Mouse (Mus musculus): ENCODE results near the gene Reep6.

The Reep6 gene

DNA sequence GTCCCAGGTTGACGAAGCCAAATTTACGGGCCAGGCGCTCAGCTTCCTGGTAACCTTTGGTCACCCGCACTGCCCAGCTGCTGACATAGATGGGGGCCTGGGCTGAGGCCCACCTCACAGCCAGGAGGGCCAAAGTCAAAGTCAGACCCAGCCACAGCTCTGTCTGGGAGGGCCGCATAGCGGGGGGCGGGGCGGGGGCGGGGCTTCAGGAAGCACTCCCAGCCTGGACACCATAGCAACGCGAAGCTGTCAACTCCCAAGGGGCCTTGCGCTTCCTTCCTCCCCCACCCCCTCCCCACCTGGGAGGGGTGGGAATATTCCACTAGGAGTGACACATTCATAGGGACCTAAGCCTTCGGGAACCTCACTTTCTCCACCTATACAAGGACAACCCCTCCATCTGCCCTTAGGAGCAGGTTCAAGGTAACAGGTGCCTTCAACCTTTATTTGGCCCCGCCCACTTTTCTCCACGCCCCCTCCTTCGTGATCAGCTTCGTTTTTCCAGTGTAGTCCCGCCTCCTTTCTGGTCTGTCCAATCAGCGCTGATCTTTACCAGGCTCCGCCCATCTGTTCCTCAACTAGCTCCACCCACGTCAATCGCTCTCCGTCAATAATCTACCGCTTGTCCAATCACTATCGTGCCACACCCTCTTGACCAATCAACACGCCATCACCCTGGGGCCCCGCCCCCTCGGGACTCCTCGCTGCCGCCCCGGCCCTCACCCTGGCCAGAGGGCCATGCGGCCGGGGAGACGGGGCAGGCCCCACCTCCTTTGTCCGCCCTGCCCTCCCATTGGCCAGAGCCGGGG is at the start of gene Reep6, which contains the start of gene Pcsk4:
TSS of gene Reep6 (plus strand) at position 681 of the 809 bp plus-strand sequence.
TSS of gene Pcsk4 (minus strand) at position 226 of the 809 bp plus-strand sequence.
- no peaks in the 10 kb centered on the region for H3K27me3 ChIP-seq (ENCODE audit: control insufficient read depth, insufficient read depth, low read length, poor library complexity, severe bottlenecking)
- peak; percentile 96 for DNase-seq (ENCODE audit: low read depth, low spot score)
- H3K36me3 ChIP-seq (ENCODE audit: control insufficient read depth, insufficient read depth, low read length, poor library complexity, severe bottlenecking), result no peaks in the 10 kb centered on the region

GRCm38 (mm10) chr10:80281304-80281703 is 48.4 kb upstream of the Reep6 start:
- no peaks in the 10 kb centered on the region for H3K27me3 ChIP-seq (ENCODE audit: control insufficient read depth, insufficient read depth, low read length, poor library complexity, severe bottlenecking)
- DNase-seq (ENCODE audit: low read depth, low spot score), result no peak
- H3K36me3 ChIP-seq (ENCODE audit: control insufficient read depth, insufficient read depth, low read length, poor library complexity, severe bottlenecking), result peaks cover 14% of the 10 kb centered on the region

GRCm38 (mm10) chr10:80281921-80282371 is 47.8 kb upstream of the Reep6 start:
- no peak for DNase-seq (ENCODE audit: low read depth, low spot score)
- no peaks in the 10 kb centered on the region for H3K27me3 ChIP-seq (ENCODE audit: control insufficient read depth, insufficient read depth, low read length, poor library complexity, severe bottlenecking)
- H3K36me3 ChIP-seq (ENCODE audit: control insufficient read depth, insufficient read depth, low read length, poor library complexity, severe bottlenecking), result peaks cover 14% of the 10 kb centered on the region

GRCm38 (mm10) chr10:80282481-80283441 is 47.0 kb upstream of the Reep6 start:
- DNase-seq (ENCODE audit: low read depth, low spot score), result no peak
- H3K27me3 ChIP-seq (ENCODE audit: control insufficient read depth, insufficient read depth, low read length, poor library complexity, severe bottlenecking), result no peaks in the 10 kb centered on the region
- peaks cover 8% of the 10 kb centered on the region for H3K36me3 ChIP-seq (ENCODE audit: control insufficient read depth, insufficient read depth, low read length, poor library complexity, severe bottlenecking)

DNA sequence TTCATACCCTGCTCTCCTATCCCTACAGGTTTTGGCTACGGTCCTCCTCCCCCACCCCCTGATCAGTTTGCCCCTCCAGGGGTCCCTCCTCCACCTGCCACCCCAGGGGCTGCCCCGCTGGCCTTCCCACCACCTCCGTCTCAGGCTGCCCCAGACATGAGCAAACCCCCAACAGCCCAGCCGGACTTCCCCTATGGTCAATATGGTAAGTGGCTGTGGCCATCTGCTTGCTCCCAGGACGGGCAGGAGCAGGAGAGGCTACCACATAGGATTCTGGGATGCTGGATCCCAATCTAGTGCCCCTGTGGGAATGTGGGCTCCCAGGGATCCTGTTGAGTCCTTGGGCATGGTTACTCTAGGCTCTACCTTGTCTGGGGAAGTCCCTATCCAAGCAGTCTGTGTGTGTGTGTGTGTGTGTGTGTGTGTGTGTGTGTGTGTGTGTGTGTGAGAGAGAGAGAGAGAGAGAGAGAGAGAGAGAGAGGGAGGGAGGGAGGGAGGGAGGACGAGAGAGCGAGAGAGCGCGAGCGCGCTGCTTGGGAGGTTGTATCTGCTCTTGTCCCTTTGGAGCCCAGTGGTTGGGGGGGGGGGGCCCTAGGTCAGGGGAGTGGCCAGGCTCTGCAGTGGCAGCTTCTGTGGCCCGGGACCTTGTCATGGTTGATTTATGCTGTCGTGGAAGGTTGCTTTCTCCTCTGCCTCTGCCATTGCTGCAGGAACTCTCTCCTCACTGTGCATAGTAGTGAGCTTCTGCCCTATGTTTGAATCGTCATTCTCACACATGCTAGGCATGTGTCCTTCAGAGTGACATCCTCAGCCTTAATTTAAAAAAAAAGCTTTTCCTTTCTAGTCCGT is 44.3 kb upstream of the Reep6 start:
- Histone ChIP-seq H3K27me3 (ENCODE audit: control insufficient read depth, insufficient read depth, low read length, poor library complexity, severe bottlenecking) (no peaks in the 10 kb centered on the region), H3K36me3 (ENCODE audit: control insufficient read depth, insufficient read depth, low read length, poor library complexity, severe bottlenecking) (peaks cover 6% of the 10 kb centered on the region)
- no peak for DNase-seq (ENCODE audit: low read depth, low spot score)

- H3K36me3 ChIP-seq (ENCODE audit: control insufficient read depth, insufficient read depth, low read length, poor library complexity, severe bottlenecking), result peaks cover 6% of the 10 kb centered on the region; the same call in 1 of the 2 replicates
- no peaks in the 10 kb centered on the region for H3K27me3 ChIP-seq (ENCODE audit: control insufficient read depth, insufficient read depth, low read length, poor library complexity, severe bottlenecking)
- DNase-seq (ENCODE audit: low read depth, low spot score), result no peak
Observed at GRCm38 (mm10) chr10:80288097-80288496, 41.7 kb upstream of the Reep6 start.

GRCm38 (mm10) chr10:80288657-80289056 is 41.1 kb upstream of the Reep6 start:
- no peak for DNase-seq (ENCODE audit: low read depth, low spot score)
- peaks cover 9% of the 10 kb centered on the region; the same call in 1 of the 2 replicates for H3K36me3 ChIP-seq (ENCODE audit: control insufficient read depth, insufficient read depth, low read length, poor library complexity, severe bottlenecking)

GRCm38 (mm10) chr10:80292251-80293146 is 37.3 kb upstream of the Reep6 start, which contains the start of gene Rps15:
Gene Rps15, plus strand, starts transcription at chr10:80292453.
- peaks cover 10% of the 10 kb centered on the region for H3K36me3 ChIP-seq (ENCODE audit: control insufficient read depth, insufficient read depth, low read length, poor library complexity, severe bottlenecking)
- H3K27me3 ChIP-seq (ENCODE audit: control insufficient read depth, insufficient read depth, low read length, poor library complexity, severe bottlenecking), result no peaks in the 10 kb centered on the region
- DNase-seq (ENCODE audit: low read depth, low spot score), result peak; percentile 98

More at GRCm38 (mm10) chr10:80288657-80289056, 41.1 kb upstream of the Reep6 start:
- no peaks in the 10 kb centered on the region for H3K27me3 ChIP-seq (ENCODE audit: control insufficient read depth, insufficient read depth, low read length, poor library complexity, severe bottlenecking)

DNA sequence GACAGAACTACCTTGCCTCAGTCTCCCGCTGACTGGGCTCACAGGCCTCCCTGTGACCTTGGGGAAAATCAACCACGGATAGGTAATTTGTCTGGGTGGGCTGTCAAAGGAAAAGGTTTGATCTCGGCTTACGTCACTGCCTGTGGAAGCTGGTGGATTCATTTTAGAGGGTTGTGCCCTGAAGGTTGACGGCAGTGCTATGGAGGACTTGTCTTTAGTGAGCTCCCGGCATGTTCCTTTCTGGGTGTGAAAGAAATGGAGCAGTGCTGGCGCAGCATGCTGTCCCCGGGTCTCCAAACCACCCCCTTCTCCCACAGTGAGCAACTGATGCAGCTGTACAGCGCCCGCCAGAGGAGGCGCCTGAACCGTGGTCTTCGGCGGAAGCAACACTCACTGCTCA is 36.4 kb upstream of the Reep6 start:
- Histone ChIP-seq H3K27me3 (ENCODE audit: control insufficient read depth, insufficient read depth, low read length, poor library complexity, severe bottlenecking) (no peaks in the 10 kb centered on the region), H3K36me3 (ENCODE audit: control insufficient read depth, insufficient read depth, low read length, poor library complexity, severe bottlenecking) (peaks cover 10% of the 10 kb centered on the region)
- no peak for DNase-seq (ENCODE audit: low read depth, low spot score)

- Histone ChIP-seq H3K27me3 (ENCODE audit: control insufficient read depth, insufficient read depth, low read length, poor library complexity, severe bottlenecking) (no peaks in the 10 kb centered on the region), H3K36me3 (ENCODE audit: control insufficient read depth, insufficient read depth, low read length, poor library complexity, severe bottlenecking) (peaks cover 10% of the 10 kb centered on the region)
- no peak for DNase-seq (ENCODE audit: low read depth, low spot score)
Observed at GRCm38 (mm10) chr10:80294311-80294710, 35.4 kb upstream of the Reep6 start.

DNA sequence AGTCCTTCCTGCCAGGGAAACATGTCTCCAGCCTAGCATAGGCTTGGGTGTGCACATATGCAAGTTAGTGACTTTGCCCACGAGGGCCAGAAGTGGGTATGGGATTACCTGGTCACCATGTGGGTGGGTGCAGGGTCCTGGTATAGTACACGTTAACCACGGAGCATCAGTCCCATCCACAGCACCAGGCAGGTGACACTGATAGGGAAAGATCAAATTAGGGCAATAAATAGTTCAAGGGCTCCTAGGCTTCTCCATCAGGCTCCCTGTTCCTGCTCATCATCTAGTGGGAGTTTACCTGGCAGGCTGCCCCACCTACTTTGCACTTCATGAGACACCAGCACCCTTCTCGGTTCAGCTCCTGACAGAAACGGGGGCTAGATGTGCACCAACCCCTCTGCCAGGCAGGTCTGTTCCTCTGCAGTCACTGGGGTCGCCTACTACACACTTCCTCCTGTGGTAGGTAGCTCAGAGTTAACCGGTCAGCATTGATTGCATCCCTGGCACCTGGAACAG is 34.9 kb upstream of the Reep6 start:
- peaks cover 10% of the 10 kb centered on the region for H3K36me3 ChIP-seq (ENCODE audit: control insufficient read depth, insufficient read depth, low read length, poor library complexity, severe bottlenecking)
- DNase-seq (ENCODE audit: low read depth, low spot score), result no peak
- H3K27me3 ChIP-seq (ENCODE audit: control insufficient read depth, insufficient read depth, low read length, poor library complexity, severe bottlenecking), result no peaks in the 10 kb centered on the region

DNA sequence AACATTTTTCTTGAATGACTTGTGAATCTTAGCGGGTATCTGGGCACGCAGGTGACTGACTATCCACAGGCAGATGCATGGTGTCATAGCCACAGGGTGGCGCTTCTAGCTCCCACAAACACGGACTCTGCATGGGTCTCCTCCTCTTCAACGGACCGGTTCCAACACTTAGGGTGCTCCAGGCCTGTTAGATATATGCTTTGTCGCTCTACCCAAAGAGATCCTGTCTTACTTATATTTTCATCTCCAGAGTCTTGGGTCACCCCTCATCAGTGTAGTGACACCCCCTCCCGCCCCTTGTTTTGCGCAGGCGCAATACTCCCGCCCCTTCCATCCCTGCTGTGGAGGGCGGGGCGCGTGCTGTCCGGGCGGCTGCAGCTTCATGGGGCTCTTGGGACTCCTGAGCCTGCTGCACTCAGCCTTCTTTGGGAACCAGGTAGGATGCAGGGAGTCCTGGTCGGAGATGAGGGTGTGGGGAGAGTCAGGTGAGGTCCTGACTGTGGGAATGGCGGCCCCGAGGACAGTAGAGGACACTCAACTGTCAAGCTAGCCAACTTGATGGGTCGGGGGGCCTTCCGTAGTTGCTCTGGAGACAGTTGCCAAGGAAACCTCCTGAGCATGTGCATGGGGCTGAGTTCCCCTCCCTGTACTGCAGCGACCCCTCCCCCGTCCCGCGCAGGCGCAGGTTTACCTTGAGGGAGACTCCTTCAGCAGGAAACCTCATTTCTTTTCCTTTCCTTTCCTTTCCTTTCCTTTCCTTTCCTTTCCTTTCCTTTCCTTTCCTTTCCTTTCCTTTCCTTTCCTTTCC is 33.9 kb upstream of the Reep6 start, which contains the start of gene Apc2:
TSS of gene Apc2 (plus strand) at position 360 of the 808 bp plus-strand sequence.
- peak; percentile 85 for DNase-seq (ENCODE audit: low read depth, low spot score)
- H3K36me3 ChIP-seq (ENCODE audit: control insufficient read depth, insufficient read depth, low read length, poor library complexity, severe bottlenecking), result peaks cover 10% of the 10 kb centered on the region
- H3K27me3 ChIP-seq (ENCODE audit: control insufficient read depth, insufficient read depth, low read length, poor library complexity, severe bottlenecking), result no peaks in the 10 kb centered on the region; the same call in 1 of the 2 replicates
